Mouse (Mus musculus) midbrain, postnatal 0 days (tissue): ENCODE results near the gene Stxbp3. TPM values are rescaled to one million over a fixed set of nuclear protein-coding genes. Genes with fewer than 3 reads are reported as not detected.
A peak's percentile ranks its signal among the peaks of the same experiment; 100 is the strongest.

Experiments used
- ATAC-seq: fragments of 200-750 bp; cut with Nextera tagmentation; 2 replicates; pipeline ENCODE4 v1.8.0; 2017; ENCODE audit warnings: moderate number of reproducible peaks, mild to moderate bottlenecking, moderate TSS enrichment, moderate library complexity; ENCODE audit not compliant: low FRiP score
- DNase-seq: peaks from one replicate; pipeline ENCODE4 v3.0.0-alpha.2; 2015; ENCODE audit warnings: low spot score
- H3K27ac ChIP-seq: fragments of 300-500 bp; sonication (generic); 2 replicates; pipeline ENCODE4 v1.5.1; 2014; ENCODE audit warnings: low read depth, mild to moderate bottlenecking, low read length, mixed read lengths
- H3K27me3 ChIP-seq: fragments of 300-500 bp; sonication (generic); 2 replicates; pipeline ENCODE4 v1.6.1; 2014; ENCODE audit warnings: low read length, control low read depth, mixed read lengths; ENCODE audit not compliant: insufficient read depth
- H3K36me3 ChIP-seq: fragments of 300-500 bp; sonication (generic); 2 replicates; pipeline ENCODE4 v1.6.1; 2014; ENCODE audit warnings: low read length, control low read depth, mixed read lengths; ENCODE audit not compliant: insufficient read depth
- H3K4me1 ChIP-seq: fragments of 300-500 bp; sonication (generic); 2 replicates; pipeline ENCODE4 v1.6.1; 2014; ENCODE audit warnings: mild to moderate bottlenecking, control low read depth, antibody characterized with exemption, low read length, mixed read lengths; ENCODE audit not compliant: insufficient read depth
- H3K4me2 ChIP-seq: fragments of 300-500 bp; sonication (generic); 2 replicates; pipeline ENCODE4 v1.6.1; 2014; ENCODE audit warnings: low read depth, mild to moderate bottlenecking, low read length, mixed read lengths; ENCODE audit not compliant: poor library complexity, severe bottlenecking
- H3K4me3 ChIP-seq: fragments of 300-500 bp; sonication (generic); 2 replicates; pipeline ENCODE4 v1.5.1; 2014; ENCODE audit warnings: low read depth, mild to moderate bottlenecking, low read length, moderate library complexity
- H3K9ac ChIP-seq: fragments of 300-500 bp; sonication (generic); replicated peaks from 2 replicates; pipeline ENCODE4 v1.6.1; 2014; ENCODE audit warnings: mild to moderate bottlenecking, low read length, moderate library complexity, mixed read lengths; ENCODE audit not compliant: poor library complexity, severe bottlenecking
- H3K9me3 ChIP-seq: fragments of 300-500 bp; sonication (generic); 2 replicates; pipeline ENCODE4 v1.6.1; 2016; ENCODE audit warnings: low read length, control low read depth
- CTCF ChIP-seq: IDR thresholded peaks from 2 replicates; pipeline ENCODE4 v1.5.1; 2016; ENCODE audit warnings: antibody characterized with exemption, mild to moderate bottlenecking
- WGBS: fragments of 180-500 bp; shearing (Covaris S2); extraction: QIAGEN DNeasy Blood & Tissue Kit; methylation state at CpG from one replicate; pipeline ENCODE4 v1.1.7; 2014; 5-methylcytosine and 5-hydroxymethylcytosine counted together
- polyA plus RNA-seq: library from polyadenylated mRNA; unstranded; fragments of >200 nt; fragmentation: Nextera tagmentation; extraction: Ambion mirVana; gene quantifications from 2 replicates; pipeline ENCODE4 v1.2.1, GENCODE M21; 2015
- total RNA-seq: library from RNA; depleted of rRNA; stranded (reverse); fragments of >200 nt; gene quantifications from 2 replicates; pipeline ENCODE4 v1.2.3, GENCODE M21; 2014

Gene Stxbp3
- total and polyA plus RNA-seq, 2 experiments from 2014 or later: 11.7 to 12.3 TPM

DNA sequence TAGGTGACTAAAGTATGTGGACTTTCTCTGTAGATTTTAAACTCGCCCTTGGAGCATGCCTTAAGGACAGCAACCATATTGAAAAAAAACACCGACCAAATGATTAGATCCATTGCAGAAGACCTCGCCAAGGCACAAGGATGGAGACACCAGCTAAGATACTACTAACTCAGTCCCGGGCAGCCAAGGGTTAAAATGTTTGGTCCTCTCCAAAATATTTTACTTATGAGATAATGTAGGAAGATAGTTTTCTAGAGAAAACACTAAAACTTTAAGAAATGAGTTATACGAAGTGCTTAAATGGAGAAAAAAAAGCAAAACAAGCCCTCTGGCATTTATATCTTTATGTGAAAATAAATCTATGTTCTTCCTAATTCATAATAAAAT is 58.4 kb downstream of the Stxbp3 start:
- H3K4me3 ChIP-seq: no peak overlapping the region
- no peak overlapping the region for H3K27ac ChIP-seq
- no peaks in the 10 kb centered on the region for H3K36me3 ChIP-seq
- no peaks in the 10 kb centered on the region for H3K9me3 ChIP-seq
- 69% methylated on average over 5 of the region's 5 CpGs for WGBS
- H3K9ac ChIP-seq: no peak overlapping the region
- H3K4me2 ChIP-seq: no peak overlapping the region
- TF ChIP-seq CTCF: no peak
- H3K4me1 ChIP-seq: no peaks in the 10 kb centered on the region
- DNase-seq: no peak
- no peaks in the 10 kb centered on the region for H3K27me3 ChIP-seq
- no peak for ATAC-seq

- Histone ChIP-seq H3K27ac (no peak overlapping the region), H3K4me1 (no peaks in the 10 kb centered on the region), H3K4me2 (no peak overlapping the region), H3K9me3 (no peaks in the 10 kb centered on the region), H3K9ac (no peak overlapping the region), H3K36me3 (no peaks in the 10 kb centered on the region), H3K27me3 (no peaks in the 10 kb centered on the region), H3K4me3 (no peak overlapping the region)
- no peak for TF ChIP-seq CTCF
- WGBS: 58% methylated on average over 10 of the region's 10 CpGs
- ATAC-seq (peak; percentile 71; the same call in 1 of the 2 replicates), DNase-seq (peak; percentile 11)
These were observed 59.0 kb downstream of the Stxbp3 start for GRCm38 (mm10) chr3:108781238-108781883.

GRCm38 (mm10) chr3:108778761-108779540 is 61.4 kb downstream of the Stxbp3 start:
- 79% methylated on average over 4 of the region's 4 CpGs for WGBS
- H3K36me3 ChIP-seq: no peaks in the 10 kb centered on the region
- no peak overlapping the region for H3K27ac ChIP-seq
- H3K9me3 ChIP-seq: no peaks in the 10 kb centered on the region
- no peaks in the 10 kb centered on the region for H3K4me1 ChIP-seq
- H3K4me3 ChIP-seq: no peak overlapping the region
- H3K27me3 ChIP-seq: no peaks in the 10 kb centered on the region
- no peak overlapping the region for H3K4me2 ChIP-seq
- no peak overlapping the region for H3K9ac ChIP-seq
- TF ChIP-seq CTCF: no peak
- ATAC-seq (no peak), DNase-seq (no peak)

- no peak overlapping the region for H3K27ac ChIP-seq
- no peaks in the 10 kb centered on the region for H3K27me3 ChIP-seq
- no peaks in the 10 kb centered on the region for H3K4me1 ChIP-seq
- H3K4me2 ChIP-seq: no peak overlapping the region
- H3K36me3 ChIP-seq: no peaks in the 10 kb centered on the region
- WGBS: 88% methylated on average over 3 of the region's 3 CpGs
- DNase-seq (no peak), ATAC-seq (no peak)
- peak; percentile 59 for TF ChIP-seq CTCF
- H3K9me3 ChIP-seq: no peaks in the 10 kb centered on the region
- no peak overlapping the region for H3K9ac ChIP-seq
- no peak overlapping the region for H3K4me3 ChIP-seq
These were observed 67.5 kb downstream of the Stxbp3 start for GRCm38 (mm10) chr3:108772811-108773210.

DNA sequence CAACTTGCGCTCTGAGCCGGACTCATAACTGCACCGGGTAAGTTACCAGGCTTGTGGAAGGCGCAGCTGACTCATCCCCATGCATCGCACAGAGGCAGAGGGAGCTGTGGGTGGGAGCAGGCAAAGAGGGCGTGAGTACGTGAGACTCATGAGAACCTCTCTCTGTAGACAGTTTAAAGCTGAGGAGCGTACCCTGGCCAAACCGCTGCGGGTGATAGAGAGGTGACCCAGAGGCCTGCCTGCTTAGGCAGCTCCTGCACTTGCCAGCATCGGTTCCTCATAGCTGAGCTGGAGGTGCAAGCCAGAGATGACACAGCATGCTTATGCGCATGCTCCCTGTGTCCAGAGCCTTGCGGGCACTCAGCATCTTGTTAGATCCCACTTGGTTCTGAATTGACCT is 68.1 kb downstream of the Stxbp3 start:
- Histone ChIP-seq H3K4me2 (no peak overlapping the region), H3K27ac (no peak overlapping the region), H3K9me3 (no peaks in the 10 kb centered on the region), H3K27me3 (no peaks in the 10 kb centered on the region), H3K4me1 (no peaks in the 10 kb centered on the region), H3K4me3 (no peak overlapping the region), H3K36me3 (no peaks in the 10 kb centered on the region), H3K9ac (no peak overlapping the region)
- TF ChIP-seq CTCF: no peak
- ATAC-seq: no peak
- DNase-seq: no peak
- WGBS: 91% methylated on average over 13 of the region's 13 CpGs

GRCm38 (mm10) chr3:108770725-108771368 is 69.5 kb downstream of the Stxbp3 start:
- DNase-seq (peak; percentile 85), ATAC-seq (peak; percentile 72)
- peak; percentile 79 for TF ChIP-seq CTCF
- H3K36me3 ChIP-seq: no peaks in the 10 kb centered on the region
- H3K27me3 ChIP-seq: no peaks in the 10 kb centered on the region
- H3K4me3 ChIP-seq: no peak overlapping the region
- no peak overlapping the region for H3K27ac ChIP-seq
- no peaks in the 10 kb centered on the region for H3K9me3 ChIP-seq
- WGBS: 42% methylated on average over 6 of the region's 6 CpGs
- no peak overlapping the region for H3K9ac ChIP-seq
- no peaks in the 10 kb centered on the region for H3K4me1 ChIP-seq
- H3K4me2 ChIP-seq: no peak overlapping the region
